Mouse (Mus musculus) stomach, postnatal 0 days (tissue): ENCODE results near the gene Oprl1. TPM values are rescaled to one million over a fixed set of nuclear protein-coding genes. Genes with fewer than 3 reads are reported as not detected.

Source experiments
- ATAC-seq: fragments of 200-750 bp; cut with Nextera tagmentation; 2 replicates; pipeline ENCODE4 v1.8.0; 2017; ENCODE audit not compliant: low FRiP score, low TSS enrichment
- DNase-seq: peaks from one replicate; pipeline ENCODE4 v3.0.0-alpha.2; 2016; ENCODE audit warnings: low spot score
- H3K27ac ChIP-seq: fragments of 300-500 bp; sonication (generic); replicated peaks from 2 replicates; pipeline ENCODE4 v1.5.1; 2014; ENCODE audit warnings: mild to moderate bottlenecking, control low read depth
- H3K27me3 ChIP-seq: fragments of 300-500 bp; sonication (generic); 2 replicates; pipeline ENCODE4 v1.6.1; 2014; ENCODE audit warnings: low read length; ENCODE audit not compliant: control insufficient read depth, insufficient read depth
- H3K36me3 ChIP-seq: fragments of 300-500 bp; sonication (generic); 2 replicates; pipeline ENCODE4 v1.6.1; 2014; ENCODE audit warnings: low read length, mixed read lengths; ENCODE audit not compliant: control insufficient read depth, insufficient read depth
- H3K4me1 ChIP-seq: fragments of 300-500 bp; sonication (generic); replicated peaks from 2 replicates; pipeline ENCODE4 v1.6.1; 2014; ENCODE audit warnings: antibody characterized with exemption; ENCODE audit not compliant: control insufficient read depth, insufficient read depth
- H3K4me2 ChIP-seq: fragments of 300-500 bp; sonication (generic); replicated peaks from 2 replicates; pipeline ENCODE4 v1.6.1; 2014; ENCODE audit warnings: low read depth, mild to moderate bottlenecking, control low read depth, moderate library complexity
- H3K4me3 ChIP-seq: fragments of 300-500 bp; sonication (generic); 2 replicates; pipeline ENCODE4 v1.5.1; 2014; ENCODE audit warnings: low read depth, low read length, control low read depth
- H3K9ac ChIP-seq: fragments of 300-500 bp; sonication (generic); 2 replicates; pipeline ENCODE4 v1.6.1; 2014; ENCODE audit warnings: mild to moderate bottlenecking, low read length, control low read depth, mixed read lengths
- H3K9me3 ChIP-seq: fragments of 300-500 bp; sonication (generic); 2 replicates; pipeline ENCODE4 v1.6.1; 2016; ENCODE audit warnings: low read length; ENCODE audit not compliant: control insufficient read depth
- CTCF ChIP-seq: IDR thresholded peaks from 2 replicates; pipeline ENCODE4 v1.5.1; 2016; ENCODE audit warnings: antibody characterized with exemption, low read depth, mild to moderate bottlenecking, moderate library complexity
- EP300 ChIP-seq: optimal IDR thresholded peaks from 2 replicates; pipeline ENCODE3; 2016; ENCODE audit warnings: antibody characterized with exemption
- WGBS: fragments of 180-500 bp; shearing (Covaris S2); extraction: QIAGEN DNeasy Blood & Tissue Kit; methylation state at CpG from one replicate; pipeline ENCODE4 v1.1.7; 2014; 5-methylcytosine and 5-hydroxymethylcytosine counted together
- polyA plus RNA-seq: library from polyadenylated mRNA; unstranded; fragments of >200 nt; fragmentation: Nextera tagmentation; extraction: Ambion mirVana; gene quantifications from 2 replicates; pipeline ENCODE4 v1.2.1, GENCODE M21; 2015

The Oprl1 gene
- polyA plus RNA-seq, 1 experiment from 2014 or later = 0.52 TPM

- H3K4me1 ChIP-seq = no peaks in the 10 kb centered on the region
- no peak; the same call in 1 of the 2 replicates for ATAC-seq
- 56% methylated on average over 8 of the region's 8 CpGs for WGBS
- no peak within 1 kb of the TSS for H3K4me3 ChIP-seq
- TF ChIP-seq EP300 (no peak), CTCF (no peak)
- H3K27me3 ChIP-seq = no peaks in the 10 kb centered on the region
- H3K9me3 ChIP-seq = no peaks in the 10 kb centered on the region
- H3K36me3 ChIP-seq = no peaks in the 10 kb centered on the region
- H3K27ac ChIP-seq = no peak within 1 kb of the TSS
- DNase-seq = no peak
- H3K4me2 ChIP-seq = no peak within 1 kb of the TSS
- no peak within 1 kb of the TSS for H3K9ac ChIP-seq
Measured at GRCm38 (mm10) chr2:181763006-181763830, 48.4 kb downstream of the Oprl1 start, which contains the start of gene Myt1. Gene Myt1 (plus strand): TSS chr2:181763332.

GRCm38 (mm10) chr2:181763886-181764527 lies 49.2 kb downstream of the Oprl1 start:
- no peak for ATAC-seq
- Histone ChIP-seq H3K4me3 (no peak overlapping the region), H3K4me1 (no peaks in the 10 kb centered on the region), H3K4me2 (no peak overlapping the region), H3K9me3 (no peaks in the 10 kb centered on the region), H3K9ac (no peak overlapping the region), H3K27me3 (no peaks in the 10 kb centered on the region), H3K27ac (no peak overlapping the region), H3K36me3 (no peaks in the 10 kb centered on the region)
- 37% methylated on average over 14 of the region's 14 CpGs for WGBS
- TF ChIP-seq CTCF (no peak), EP300 (no peak)
- no peak for DNase-seq

- H3K27ac ChIP-seq = no peak overlapping the region
- H3K4me3 ChIP-seq = no peak overlapping the region
- DNase-seq = peak; percentile 50
- no peak for ATAC-seq
- H3K4me1 ChIP-seq = no peaks in the 10 kb centered on the region
- no peaks in the 10 kb centered on the region for H3K9me3 ChIP-seq
- no peak overlapping the region for H3K9ac ChIP-seq
- TF ChIP-seq CTCF (no peak), EP300 (no peak)
- 2% methylated on average over 10 of the region's 10 CpGs for WGBS
- H3K4me2 ChIP-seq = no peak overlapping the region
- no peaks in the 10 kb centered on the region for H3K27me3 ChIP-seq
- H3K36me3 ChIP-seq = no peaks in the 10 kb centered on the region
Measured at GRCm38 (mm10) chr2:181764600-181764999, 49.8 kb downstream of the Oprl1 start.

- Histone ChIP-seq H3K9me3 (no peaks in the 10 kb centered on the region), H3K27ac (no peak overlapping the region), H3K9ac (no peak overlapping the region), H3K4me1 (no peaks in the 10 kb centered on the region), H3K36me3 (no peaks in the 10 kb centered on the region), H3K27me3 (no peaks in the 10 kb centered on the region), H3K4me3 (no peak overlapping the region), H3K4me2 (no peak overlapping the region)
- ATAC-seq = no peak
- 79% methylated on average over 4 of the region's 4 CpGs for WGBS
- TF ChIP-seq CTCF (no peak), EP300 (no peak)
- DNase-seq = no peak
Measured at GRCm38 (mm10) chr2:181765251-181765650, 50.4 kb downstream of the Oprl1 start.

GRCm38 (mm10) chr2:181766672-181767557 lies 52.1 kb downstream of the Oprl1 start:
- Histone ChIP-seq H3K36me3 (no peaks in the 10 kb centered on the region), H3K4me3 (no peak overlapping the region), H3K9ac (no peak overlapping the region), H3K27ac (no peak overlapping the region), H3K4me1 (no peaks in the 10 kb centered on the region), H3K9me3 (no peaks in the 10 kb centered on the region), H3K27me3 (no peaks in the 10 kb centered on the region), H3K4me2 (no peak overlapping the region)
- 38% methylated on average over 14 of the region's 14 CpGs for WGBS
- DNase-seq = no peak
- ATAC-seq = no peak
- TF ChIP-seq EP300 (no peak), CTCF (no peak)
